ENCODE assay signal across 24 mouse cellular contexts in the genomic region with DNA sequence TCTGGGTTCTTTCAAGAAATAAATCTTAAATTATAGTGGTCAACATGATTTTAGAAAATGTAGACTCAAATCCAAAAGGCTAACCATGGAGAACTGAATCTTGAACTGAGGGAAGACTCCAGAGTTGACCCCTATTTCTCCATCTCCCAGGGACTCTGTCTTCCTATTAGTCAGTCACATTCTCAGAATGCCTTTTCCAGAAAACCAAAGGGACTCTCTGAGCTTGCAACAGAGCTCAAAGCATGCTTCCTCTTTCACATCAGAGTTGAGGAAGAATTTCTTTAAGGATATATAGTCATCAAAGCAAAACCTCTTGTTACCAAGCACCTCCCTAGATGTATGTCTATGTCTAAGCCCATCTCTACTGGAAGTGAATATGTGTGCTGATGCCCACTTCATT.
A peak's percentile ranks its signal among the peaks of the same experiment; 100 is the strongest.
DNase-seq lines count a peak whose midpoint lies in the region; ATAC-seq lines count a peak whose summit lies in the region.
"Had no signal": no experiment of that assay in that cellular context is flagged by ENCODE, and none has a peak within 500 bp of the region (broad histone marks: within the 10 kb centered on the region; RNA-seq: fewer than 3 reads in every experiment).

No protein-coding gene starts in this region.

- H3K9me3 ChIP-seq in heart, embryonic 10.5 days, result no peaks in the 10 kb centered on the region
- H3K9me3 ChIP-seq: embryonic facial prominence, embryonic 12.5 days; embryonic facial prominence, embryonic 15.5 days; heart, embryonic 13.5 days had no signal

- no peak overlapping the region for H3K4me3 ChIP-seq in heart, embryonic 10.5 days
- H3K4me3 ChIP-seq: embryonic facial prominence, embryonic 12.5 days; embryonic facial prominence, embryonic 15.5 days; gastrocnemius, adult 2 months; heart, embryonic 13.5 days had no signal

- peak; percentile 5 for DNase-seq in layer of hippocampus, adult 9-11 months
- DNase-seq in layer of hippocampus, postnatal 36 days, result no peak
- DNase-seq in lung, postnatal 25 days (ENCODE audit: low spot score), result peak; percentile 16
- DNase-seq in lung, postnatal 14 days, result no peak
- no peak for DNase-seq in heart, embryonic 10.5 days (ENCODE audit: low spot score)
- DNase-seq: adrenal gland, adult 8-10 months; adrenal gland, postnatal 25 days; cerebellum, adult 18-20 months; cerebellum, adult 9-11 months; cerebellum, postnatal 25 days; forebrain, postnatal 0 days; gastrocnemius, adult 2 months; gastrocnemius, postnatal 14 days; heart, adult 18-20 months; heart, postnatal 14 days; heart, postnatal 4 days had no signal

- H3K4me1 ChIP-seq in heart, embryonic 10.5 days, result no peaks in the 10 kb centered on the region
- H3K4me1 ChIP-seq: embryonic facial prominence, embryonic 12.5 days; embryonic facial prominence, embryonic 15.5 days; heart, embryonic 13.5 days had no signal

- no peaks in the 10 kb centered on the region for H3K36me3 ChIP-seq in heart, embryonic 10.5 days
- H3K36me3 ChIP-seq: embryonic facial prominence, embryonic 12.5 days; embryonic facial prominence, embryonic 15.5 days; heart, embryonic 13.5 days had no signal

- H3K27me3 ChIP-seq in heart, embryonic 10.5 days (ENCODE audit: insufficient read depth, poor library complexity, severe bottlenecking), result no peaks in the 10 kb centered on the region
- H3K27me3 ChIP-seq: embryonic facial prominence, embryonic 12.5 days; embryonic facial prominence, embryonic 15.5 days; heart, embryonic 13.5 days had no signal

- peak; percentile 54 for ATAC-seq in megakaryocyte, adult 5-6 weeks (ENCODE audit: poor library complexity, severe bottlenecking)
- ATAC-seq: activated CD4-positive, CD25-positive, alpha-beta regulatory T cell, adult 4 months; forebrain, embryonic 14.5 days; forebrain, postnatal 0 days; hindbrain, postnatal 0 days had no signal

- no peak overlapping the region for H3K27ac ChIP-seq in heart, embryonic 10.5 days
- H3K27ac ChIP-seq: embryonic facial prominence, embryonic 12.5 days; embryonic facial prominence, embryonic 15.5 days; gastrocnemius, adult 2 months; heart, embryonic 13.5 days; hindbrain, embryonic 14.5 days; hindbrain, postnatal 0 days had no signal

Comparison
In these comparisons a context has a peak if more than half of its experiments do, and no peak if none do; other contexts are left out.
1. DNase-seq: peak in layer of hippocampus, adult 9-11 months (single experiment) and lung, postnatal 25 days (single experiment); none in layer of hippocampus, postnatal 36 days (0 of 2), lung, postnatal 14 days (single experiment) and heart, embryonic 10.5 days (single experiment).